Mouse (Mus musculus) kidney, embryonic 15.5 days (tissue): Measurements from ENCODE around the gene Cd44. TPM values are rescaled to one million over a fixed set of nuclear protein-coding genes. Genes with fewer than 3 reads are reported as not detected.

Experiments
- ATAC-seq: fragments of 200-750 bp; cut with Nextera tagmentation; replicated peaks from 2 replicates; pipeline ENCODE4 v1.8.0; 2017; ENCODE audit warnings: moderate TSS enrichment; ENCODE audit not compliant: low FRiP score
- H3K27ac ChIP-seq: fragments of 300-500 bp; sonication (generic); 2 replicates; pipeline ENCODE4 v1.5.1; 2015; ENCODE audit warnings: mild to moderate bottlenecking, inconsistent platforms
- H3K27me3 ChIP-seq: fragments of 300-500 bp; sonication (generic); 2 replicates; pipeline ENCODE4 v1.6.1; 2015; ENCODE audit warnings: inconsistent platforms
- H3K36me3 ChIP-seq: fragments of 300-500 bp; sonication (generic); 2 replicates; pipeline ENCODE4 v1.6.1; 2015; ENCODE audit warnings: inconsistent platforms
- H3K4me1 ChIP-seq: fragments of 300-500 bp; sonication (generic); 2 replicates; pipeline ENCODE4 v1.6.1; 2015; ENCODE audit warnings: inconsistent platforms
- H3K4me2 ChIP-seq: fragments of 300-500 bp; sonication (generic); 2 replicates; pipeline ENCODE4 v1.6.1; 2015; ENCODE audit warnings: moderate library complexity, mild to moderate bottlenecking, inconsistent platforms
- H3K4me3 ChIP-seq: fragments of 300-500 bp; sonication (generic); replicated peaks from 2 replicates; pipeline ENCODE4 v1.5.1; 2015; ENCODE audit warnings: mild to moderate bottlenecking, inconsistent platforms
- H3K9ac ChIP-seq: fragments of 300-500 bp; sonication (generic); 2 replicates; pipeline ENCODE4 v1.6.1; 2015; ENCODE audit warnings: mild to moderate bottlenecking, inconsistent platforms
- H3K9me3 ChIP-seq: fragments of 300-500 bp; sonication (generic); replicated peaks from 2 replicates; pipeline ENCODE4 v1.6.1; 2016; ENCODE audit warnings: inconsistent platforms
- WGBS: fragments of 180-500 bp; shearing (Covaris S2); methylation state at CpG from one replicate; pipeline ENCODE4 v1.1.7; 2015; ENCODE audit warnings: mixed read lengths; 5-methylcytosine and 5-hydroxymethylcytosine counted together
- polyA plus RNA-seq: library from polyadenylated mRNA; unstranded; fragments of >200 nt; fragmentation: Nextera tagmentation; extraction: Ambion mirVana; gene quantifications from 2 replicates; pipeline ENCODE4 v1.2.1, GENCODE M21; 2015

The Cd44 gene
- 5.3 and 5.5 TPM in 2 replicates for polyA plus RNA-seq

GRCm38 (mm10) chr2:102900875-102901827, at the start of gene Cd44:
Gene Cd44, minus strand, starts transcription at chr2:102901665.
- H3K4me2 ChIP-seq, result peak within 1 kb of the TSS; percentile 89
- no peak within 1 kb of the TSS for H3K27ac ChIP-seq
- WGBS, result 3% methylated on average over 29 of the region's 29 CpGs
- peak; percentile 88 for ATAC-seq
- peaks cover 19% of the 10 kb centered on the region for H3K27me3 ChIP-seq
- H3K9ac ChIP-seq, result peak within 1 kb of the TSS; percentile 37; the same call in 1 of the 2 replicates
- peak within 1 kb of the TSS; percentile 52 for H3K4me3 ChIP-seq
- H3K4me1 ChIP-seq, result peaks cover 13% of the 10 kb centered on the region
- no peaks in the 10 kb centered on the region for H3K9me3 ChIP-seq
- H3K36me3 ChIP-seq, result no peaks in the 10 kb centered on the region

GRCm38 (mm10) chr2:102948481-102948857, 47.0 kb upstream of the Cd44 start:
- H3K4me1 ChIP-seq, result no peaks in the 10 kb centered on the region
- H3K4me3 ChIP-seq, result no peak overlapping the region
- H3K9me3 ChIP-seq, result no peaks in the 10 kb centered on the region
- WGBS, result 82% methylated on average over 4 of the region's 4 CpGs
- no peak overlapping the region for H3K9ac ChIP-seq
- H3K27ac ChIP-seq, result no peak overlapping the region
- no peak for ATAC-seq
- H3K4me2 ChIP-seq, result no peak overlapping the region
- H3K27me3 ChIP-seq, result no peaks in the 10 kb centered on the region
- H3K36me3 ChIP-seq, result no peaks in the 10 kb centered on the region

- Histone ChIP-seq H3K27ac (no peak overlapping the region), H3K4me3 (no peak overlapping the region), H3K36me3 (no peaks in the 10 kb centered on the region), H3K27me3 (no peaks in the 10 kb centered on the region), H3K4me1 (no peaks in the 10 kb centered on the region), H3K4me2 (no peak overlapping the region), H3K9ac (no peak overlapping the region), H3K9me3 (no peaks in the 10 kb centered on the region)
- 91% methylated on average over 5 of the region's 5 CpGs for WGBS
- no peak for ATAC-seq
Measured at GRCm38 (mm10) chr2:102947846-102948480, 46.5 kb upstream of the Cd44 start.

- H3K4me3 ChIP-seq, result no peak overlapping the region
- H3K9me3 ChIP-seq, result no peaks in the 10 kb centered on the region
- H3K4me1 ChIP-seq, result no peaks in the 10 kb centered on the region
- H3K27me3 ChIP-seq, result no peaks in the 10 kb centered on the region
- no peak overlapping the region for H3K9ac ChIP-seq
- no peak for ATAC-seq
- no peak overlapping the region for H3K4me2 ChIP-seq
- H3K36me3 ChIP-seq, result no peaks in the 10 kb centered on the region
- H3K27ac ChIP-seq, result no peak overlapping the region
- 50% methylated on average over 1 of the region's 1 CpGs for WGBS
Measured at GRCm38 (mm10) chr2:102945111-102945510, 43.6 kb upstream of the Cd44 start.

- no peak overlapping the region for H3K9ac ChIP-seq
- WGBS, result 75% methylated on average over 7 of the region's 7 CpGs
- H3K4me3 ChIP-seq, result no peak overlapping the region
- H3K27me3 ChIP-seq, result no peaks in the 10 kb centered on the region
- no peaks in the 10 kb centered on the region for H3K9me3 ChIP-seq
- H3K36me3 ChIP-seq, result no peaks in the 10 kb centered on the region
- no peak overlapping the region for H3K27ac ChIP-seq
- no peaks in the 10 kb centered on the region for H3K4me1 ChIP-seq
- ATAC-seq, result no peak
- H3K4me2 ChIP-seq, result no peak overlapping the region
Measured at GRCm38 (mm10) chr2:102944415-102945012, 43.0 kb upstream of the Cd44 start.

GRCm38 (mm10) chr2:102943983-102944382, 42.5 kb upstream of the Cd44 start:
- Histone ChIP-seq H3K9me3 (no peaks in the 10 kb centered on the region), H3K36me3 (no peaks in the 10 kb centered on the region), H3K4me1 (no peaks in the 10 kb centered on the region), H3K9ac (no peak overlapping the region), H3K27ac (no peak overlapping the region), H3K4me2 (no peak overlapping the region), H3K4me3 (no peak overlapping the region), H3K27me3 (no peaks in the 10 kb centered on the region)
- 73% methylated on average over 6 of the region's 6 CpGs for WGBS
- no peak for ATAC-seq

- Histone ChIP-seq H3K4me3 (no peak overlapping the region), H3K36me3 (no peaks in the 10 kb centered on the region), H3K9ac (no peak overlapping the region), H3K4me1 (no peaks in the 10 kb centered on the region), H3K4me2 (no peak overlapping the region), H3K27ac (no peak overlapping the region), H3K27me3 (no peaks in the 10 kb centered on the region), H3K9me3 (no peaks in the 10 kb centered on the region)
- 87% methylated on average over 3 of the region's 3 CpGs for WGBS
- ATAC-seq, result no peak
Measured at GRCm38 (mm10) chr2:102942782-102943080, 41.3 kb upstream of the Cd44 start.

- ATAC-seq, result no peak
- Histone ChIP-seq H3K9me3 (no peaks in the 10 kb centered on the region), H3K4me3 (no peak overlapping the region), H3K4me1 (no peaks in the 10 kb centered on the region), H3K36me3 (no peaks in the 10 kb centered on the region), H3K27ac (no peak overlapping the region), H3K4me2 (no peak overlapping the region), H3K27me3 (no peaks in the 10 kb centered on the region), H3K9ac (no peak overlapping the region)
- 40% methylated on average over 10 of the region's 10 CpGs for WGBS
Measured at GRCm38 (mm10) chr2:102941937-102942781, 40.7 kb upstream of the Cd44 start.

GRCm38 (mm10) chr2:102940813-102941361, 39.4 kb upstream of the Cd44 start:
- no peaks in the 10 kb centered on the region for H3K27me3 ChIP-seq
- no peaks in the 10 kb centered on the region for H3K4me1 ChIP-seq
- no peak overlapping the region for H3K27ac ChIP-seq
- no peaks in the 10 kb centered on the region for H3K9me3 ChIP-seq
- WGBS, result 40% methylated on average over 8 of the region's 8 CpGs
- no peak overlapping the region for H3K9ac ChIP-seq
- H3K4me2 ChIP-seq, result no peak overlapping the region
- no peaks in the 10 kb centered on the region for H3K36me3 ChIP-seq
- no peak for ATAC-seq
- no peak overlapping the region for H3K4me3 ChIP-seq

GRCm38 (mm10) chr2:102940158-102940557, 38.7 kb upstream of the Cd44 start:
- Histone ChIP-seq H3K36me3 (no peaks in the 10 kb centered on the region), H3K9ac (no peak overlapping the region), H3K9me3 (no peaks in the 10 kb centered on the region), H3K4me2 (no peak overlapping the region), H3K4me3 (no peak overlapping the region), H3K4me1 (no peaks in the 10 kb centered on the region), H3K27me3 (no peaks in the 10 kb centered on the region), H3K27ac (no peak overlapping the region)
- 88% methylated on average over 8 of the region's 8 CpGs for WGBS
- no peak for ATAC-seq

GRCm38 (mm10) chr2:102936886-102937285, 35.4 kb upstream of the Cd44 start:
- Histone ChIP-seq H3K27me3 (no peaks in the 10 kb centered on the region), H3K4me1 (0 out of 2 replicates have a peak, but pooled peaks cover 3% of the 10 kb centered on the region), H3K36me3 (no peaks in the 10 kb centered on the region), H3K4me3 (no peak overlapping the region), H3K27ac (no peak overlapping the region), H3K9ac (no peak overlapping the region), H3K4me2 (no peak overlapping the region), H3K9me3 (no peaks in the 10 kb centered on the region)
- ATAC-seq, result 0 out of 2 replicates have a peak, but pooled peaks have one; percentile 43
- 30% methylated on average over 3 of the region's 3 CpGs for WGBS
